Mouse (Mus musculus) embryonic facial prominence, embryonic 15.5 days (tissue): ENCODE measurements at regions not wholly inside any gene's neighbourhood (a gene's known extent, or its start where the extent isn't known, plus 50 kb on each side); places are given as distances from the start of the nearest gene placed in this dataset.

Experiments used
- ATAC-seq: fragments of 200-750 bp; cut with Nextera tagmentation; 2 replicates; pipeline ENCODE4 v1.8.0; 2017; ENCODE audit warnings: low read depth, moderate TSS enrichment; ENCODE audit not compliant: insufficient number of reproducible peaks, low FRiP score, low TSS enrichment
- H3K27ac ChIP-seq: fragments of 300-500 bp; sonication (generic); replicated peaks from 2 replicates; pipeline ENCODE4 v1.5.1; 2015; ENCODE audit warnings: mild to moderate bottlenecking, inconsistent platforms
- H3K27me3 ChIP-seq: fragments of 300-500 bp; sonication (generic); 2 replicates; pipeline ENCODE4 v1.6.1; 2015; ENCODE audit warnings: inconsistent platforms
- H3K36me3 ChIP-seq: fragments of 300-500 bp; sonication (generic); 2 replicates; pipeline ENCODE4 v1.6.1; 2015; ENCODE audit warnings: mild to moderate bottlenecking, inconsistent platforms
- H3K4me1 ChIP-seq: fragments of 300-500 bp; sonication (generic); 2 replicates; pipeline ENCODE4 v1.6.1; 2015; ENCODE audit warnings: inconsistent platforms
- H3K4me2 ChIP-seq: fragments of 300-500 bp; sonication (generic); replicated peaks from 2 replicates; pipeline ENCODE4 v1.6.1; 2015; ENCODE audit warnings: mild to moderate bottlenecking, inconsistent platforms
- H3K4me3 ChIP-seq: fragments of 300-500 bp; sonication (generic); replicated peaks from 2 replicates; pipeline ENCODE4 v1.5.1; 2015; ENCODE audit warnings: mild to moderate bottlenecking, inconsistent platforms
- H3K9ac ChIP-seq: fragments of 300-500 bp; sonication (generic); 2 replicates; pipeline ENCODE4 v1.6.1; 2015; ENCODE audit warnings: inconsistent platforms
- H3K9me3 ChIP-seq: fragments of 300-500 bp; sonication (generic); replicated peaks from 2 replicates; pipeline ENCODE4 v1.6.1; 2016; ENCODE audit warnings: inconsistent platforms
- WGBS: fragments of 180-500 bp; shearing (Covaris S2); methylation state at CpG from one replicate; pipeline ENCODE4 v1.1.7; 2015; 5-methylcytosine and 5-hydroxymethylcytosine counted together

DNA sequence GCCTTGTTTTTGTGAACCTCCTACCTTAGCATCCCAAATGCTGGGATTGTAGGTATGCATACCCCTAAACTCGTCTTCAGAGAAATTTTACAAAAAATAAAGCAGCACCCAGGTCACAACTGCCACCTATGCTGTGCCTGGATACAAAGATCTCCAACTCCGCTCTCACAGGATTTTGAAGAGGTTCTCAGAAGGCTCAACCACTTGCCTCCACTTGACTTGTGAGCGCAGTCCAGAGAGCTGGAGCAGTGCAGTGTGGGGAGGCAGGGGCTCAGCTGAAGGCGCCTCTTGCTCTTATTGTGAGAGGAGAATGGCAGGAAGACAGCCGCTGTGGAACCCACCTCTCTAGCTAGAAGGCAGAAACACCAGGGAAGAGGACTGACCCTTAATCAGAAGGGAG is 182.9 kb downstream of the Rap2a start:
- no peaks in the 10 kb centered on the region for H3K36me3 ChIP-seq
- no peaks in the 10 kb centered on the region for H3K27me3 ChIP-seq
- ATAC-seq: no peak
- WGBS: 72% methylated on average over 5 of the region's 5 CpGs
- H3K9ac ChIP-seq: no peak overlapping the region
- no peak overlapping the region for H3K4me3 ChIP-seq
- no peaks in the 10 kb centered on the region for H3K9me3 ChIP-seq
- no peak overlapping the region for H3K27ac ChIP-seq
- H3K4me2 ChIP-seq: no peak overlapping the region
- H3K4me1 ChIP-seq: no peaks in the 10 kb centered on the region

DNA sequence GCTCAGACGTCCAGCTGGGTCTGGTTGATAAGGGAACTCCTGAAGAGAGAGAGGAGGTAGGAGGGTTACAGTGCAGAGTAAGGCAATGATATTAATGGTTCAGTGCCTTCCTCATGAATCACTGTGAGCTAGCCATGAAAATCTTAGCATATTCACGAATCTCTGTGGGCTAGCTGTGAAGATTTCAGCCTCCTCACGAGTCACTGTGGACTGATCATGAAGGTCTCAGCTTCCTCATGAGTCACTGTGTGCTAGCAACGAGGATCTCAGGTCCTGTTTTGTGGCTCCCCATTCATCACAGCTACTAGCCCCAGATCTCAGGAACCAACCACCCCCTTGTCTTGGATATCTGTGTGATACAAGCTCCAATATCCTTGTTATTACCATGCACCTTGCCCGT is 191.4 kb downstream of the Rap2a start:
- H3K4me2 ChIP-seq: no peak overlapping the region
- no peak overlapping the region for H3K9ac ChIP-seq
- H3K4me3 ChIP-seq: no peak overlapping the region
- H3K27ac ChIP-seq: no peak overlapping the region
- H3K4me1 ChIP-seq: no peaks in the 10 kb centered on the region
- H3K36me3 ChIP-seq: no peaks in the 10 kb centered on the region
- WGBS: 78% methylated on average over 5 of the region's 5 CpGs
- ATAC-seq: no peak
- H3K27me3 ChIP-seq: no peaks in the 10 kb centered on the region
- no peaks in the 10 kb centered on the region for H3K9me3 ChIP-seq

DNA sequence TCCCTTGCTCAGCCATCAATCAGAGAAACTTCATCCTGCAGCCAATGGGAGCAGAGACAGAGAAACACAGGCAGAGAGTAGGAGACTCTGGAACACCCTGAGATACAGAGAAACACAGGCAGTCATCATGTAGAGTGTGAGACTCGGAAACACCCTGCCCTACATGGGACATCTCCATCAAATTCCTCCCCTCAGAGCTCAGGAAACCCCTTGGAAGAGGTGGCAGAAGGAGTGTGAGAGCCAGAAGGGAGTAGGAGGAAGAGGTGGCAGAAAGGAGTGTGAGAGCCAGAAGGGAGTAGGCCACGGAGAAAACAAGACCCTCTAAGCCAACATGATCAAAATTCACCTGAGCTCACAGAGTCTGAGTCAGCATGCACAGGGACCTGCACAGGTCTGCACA is 197.5 kb downstream of the Rap2a start:
- no peak overlapping the region for H3K4me3 ChIP-seq
- no peak for ATAC-seq
- H3K36me3 ChIP-seq: no peaks in the 10 kb centered on the region
- no peak overlapping the region for H3K9ac ChIP-seq
- H3K4me1 ChIP-seq: no peaks in the 10 kb centered on the region
- H3K27ac ChIP-seq: no peak overlapping the region
- no peaks in the 10 kb centered on the region for H3K27me3 ChIP-seq
- 70% methylated on average over 2 of the region's 2 CpGs for WGBS
- no peak overlapping the region for H3K4me2 ChIP-seq
- no peaks in the 10 kb centered on the region for H3K9me3 ChIP-seq

DNA sequence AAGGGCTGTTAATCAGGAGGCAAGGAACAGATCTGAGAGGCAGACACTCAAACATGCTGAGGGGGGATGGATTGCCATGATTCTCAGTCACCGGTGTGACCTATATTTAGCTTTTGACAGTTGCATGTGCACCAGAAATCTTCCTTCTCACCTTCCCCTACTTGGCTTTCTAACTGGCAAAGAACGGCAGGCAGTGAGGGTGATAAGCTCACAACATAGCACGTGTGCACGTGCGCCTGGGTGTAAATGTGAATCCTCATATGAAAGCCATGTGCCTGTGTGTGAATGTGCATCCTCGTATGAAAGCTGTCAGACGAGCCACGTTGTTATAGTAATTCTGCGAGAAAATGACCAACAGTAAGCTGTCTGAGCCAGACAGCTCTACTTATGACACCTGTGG is 200.3 kb downstream of the Rap2a start:
- no peak overlapping the region for H3K4me3 ChIP-seq
- WGBS: 82% methylated on average over 9 of the region's 9 CpGs

DNA sequence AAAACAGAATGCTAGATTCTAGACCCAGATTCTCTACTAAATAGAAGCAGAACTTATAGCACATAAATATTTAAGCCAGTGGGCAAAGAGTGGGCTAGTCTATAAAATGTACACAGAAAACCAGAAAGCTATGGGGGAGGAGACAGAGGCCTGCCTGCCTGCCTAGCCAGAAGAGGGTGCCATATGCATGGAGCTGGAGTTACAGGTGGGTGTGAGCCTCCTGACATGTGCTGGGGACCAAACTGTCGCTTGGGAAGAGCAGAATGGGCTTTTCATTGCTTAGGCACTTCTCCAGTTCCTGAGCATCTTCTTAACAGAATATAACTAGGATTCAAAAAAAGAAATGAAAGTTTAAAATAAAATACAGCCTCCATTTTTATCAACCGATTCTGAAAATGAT is 200.8 kb downstream of the Rap2a start:
- Histone ChIP-seq H3K9ac (no peak overlapping the region), H3K9me3 (no peaks in the 10 kb centered on the region), H3K4me2 (no peak overlapping the region), H3K4me1 (no peaks in the 10 kb centered on the region), H3K36me3 (no peaks in the 10 kb centered on the region), H3K4me3 (no peak overlapping the region), H3K27me3 (no peaks in the 10 kb centered on the region), H3K27ac (no peak overlapping the region)
- WGBS: 84% methylated on average over 2 of the region's 2 CpGs
- ATAC-seq: no peak

More for the DNA sequence above, 200.3 kb downstream of the Rap2a start:
- no peak for ATAC-seq
- Histone ChIP-seq H3K4me1 (no peaks in the 10 kb centered on the region), H3K27ac (no peak overlapping the region), H3K9me3 (no peaks in the 10 kb centered on the region), H3K9ac (no peak overlapping the region), H3K27me3 (no peaks in the 10 kb centered on the region), H3K4me2 (no peak overlapping the region), H3K36me3 (no peaks in the 10 kb centered on the region)

DNA sequence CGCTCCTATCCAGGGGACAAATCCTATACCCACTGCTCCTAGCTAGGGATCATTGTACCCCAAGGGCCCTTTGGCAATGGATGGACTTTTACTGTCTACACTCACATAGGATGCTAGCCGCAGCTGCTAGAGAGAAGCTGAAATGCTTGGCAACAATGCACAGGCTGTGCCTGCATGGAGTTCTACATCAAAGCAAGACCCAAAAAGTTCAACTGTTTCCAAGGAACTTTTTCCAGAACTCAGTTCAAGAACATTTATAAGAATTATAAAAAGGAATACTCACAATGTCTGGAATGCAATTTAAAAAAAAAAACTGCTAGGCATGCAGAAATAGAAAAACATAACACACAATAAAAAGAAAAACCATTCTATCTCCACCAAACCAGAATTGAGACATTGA is 202.0 kb downstream of the Rap2a start:
- no peak overlapping the region for H3K27ac ChIP-seq
- no peak for ATAC-seq
- H3K4me3 ChIP-seq: no peak overlapping the region
- H3K9ac ChIP-seq: no peak overlapping the region
- H3K4me1 ChIP-seq: no peaks in the 10 kb centered on the region
- H3K9me3 ChIP-seq: no peaks in the 10 kb centered on the region
- no peaks in the 10 kb centered on the region for H3K27me3 ChIP-seq
- H3K4me2 ChIP-seq: no peak overlapping the region
- no peaks in the 10 kb centered on the region for H3K36me3 ChIP-seq
- WGBS: 76% methylated on average over 2 of the region's 2 CpGs

DNA sequence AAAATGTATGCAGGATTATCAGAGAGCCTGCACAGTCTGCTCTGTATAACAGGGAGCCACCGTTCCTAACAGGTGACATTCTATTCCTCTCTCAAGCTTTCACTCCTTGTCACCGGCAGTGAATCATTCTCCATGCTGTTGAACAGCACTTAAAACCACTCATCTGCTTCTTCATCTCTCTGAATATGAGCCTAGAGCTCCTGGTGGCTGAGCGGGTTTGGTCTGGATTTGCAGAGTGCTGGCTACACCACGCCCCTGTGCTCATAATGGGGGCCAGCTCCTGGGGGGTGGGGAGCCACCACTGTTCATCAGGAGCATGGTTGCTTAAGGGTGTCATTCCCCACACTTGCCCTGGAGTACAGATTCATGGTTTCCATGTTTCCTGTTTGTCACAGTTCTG is 207.0 kb downstream of the Rap2a start:
- Histone ChIP-seq H3K4me2 (no peak overlapping the region), H3K27ac (no peak overlapping the region), H3K9ac (no peak overlapping the region), H3K27me3 (no peaks in the 10 kb centered on the region), H3K9me3 (no peaks in the 10 kb centered on the region), H3K4me1 (no peaks in the 10 kb centered on the region), H3K4me3 (no peak overlapping the region), H3K36me3 (no peaks in the 10 kb centered on the region)
- ATAC-seq: no peak
- 54% methylated on average over 4 of the region's 4 CpGs for WGBS

DNA sequence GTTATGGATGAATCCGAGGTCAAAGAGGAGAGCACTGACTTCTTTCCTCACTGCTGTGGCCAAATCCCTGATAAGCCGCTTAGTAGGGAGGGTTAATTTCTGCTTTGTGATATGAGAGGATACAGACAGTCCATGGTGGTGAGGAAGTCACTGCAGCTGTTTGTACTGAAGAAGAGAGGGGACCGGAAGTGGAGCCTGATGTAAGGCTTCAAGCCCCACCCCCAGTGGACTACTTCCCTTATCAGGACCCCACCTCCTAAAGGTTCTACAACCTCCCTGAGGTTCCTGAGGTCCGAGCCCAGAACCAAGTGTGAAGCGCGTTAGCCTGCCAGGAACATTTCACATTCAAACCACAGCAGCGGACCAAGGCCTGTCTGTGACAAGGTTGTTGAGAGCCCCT is 207.6 kb downstream of the Rap2a start:
- Histone ChIP-seq H3K9me3 (no peaks in the 10 kb centered on the region), H3K27me3 (no peaks in the 10 kb centered on the region), H3K36me3 (no peaks in the 10 kb centered on the region), H3K9ac (no peak overlapping the region), H3K4me1 (no peaks in the 10 kb centered on the region), H3K4me3 (no peak overlapping the region), H3K4me2 (no peak overlapping the region), H3K27ac (no peak overlapping the region)
- WGBS: 88% methylated on average over 7 of the region's 7 CpGs
- no peak for ATAC-seq

DNA sequence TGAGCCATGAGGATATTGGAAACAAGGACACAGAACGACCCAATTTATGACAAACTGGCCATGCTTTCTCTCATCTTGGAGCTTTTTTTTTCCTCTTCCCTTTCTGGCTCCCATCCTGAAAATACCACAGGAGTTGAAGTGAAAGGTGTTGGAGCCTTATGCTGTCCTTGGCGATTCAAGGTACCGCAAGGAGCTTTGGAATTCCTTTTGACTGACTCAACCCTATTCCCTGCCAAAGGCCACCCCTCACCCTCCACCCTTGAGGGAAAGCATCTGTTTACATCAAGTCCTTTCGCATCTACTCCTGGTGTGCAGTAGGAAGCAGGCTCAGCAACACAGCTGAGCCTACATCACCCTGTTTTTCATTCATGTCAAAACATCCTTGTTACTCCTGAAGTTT is 208.5 kb downstream of the Rap2a start:
- Histone ChIP-seq H3K4me3 (no peak overlapping the region), H3K9ac (no peak overlapping the region)
- WGBS: 81% methylated on average over 4 of the region's 4 CpGs

DNA sequence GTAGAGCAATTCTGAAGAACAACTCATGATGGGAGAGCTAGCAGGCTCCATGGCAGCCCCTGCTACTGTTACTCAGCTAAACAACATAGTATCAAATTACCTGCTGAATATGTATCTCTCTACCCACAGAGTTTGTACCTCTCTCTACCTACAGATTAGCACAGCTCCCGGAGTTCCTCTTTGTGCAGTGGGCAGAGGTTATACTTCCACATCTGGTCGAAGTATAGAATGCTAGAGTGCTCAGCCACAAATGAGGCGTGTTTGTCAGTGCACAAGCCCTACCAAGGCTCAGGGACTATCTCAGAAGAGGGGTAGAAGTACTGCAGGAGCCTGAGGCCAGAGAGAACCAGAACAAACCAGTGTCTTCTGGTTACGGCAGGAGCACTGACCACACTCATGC is 211.6 kb upstream of the Ipo5 start:
- 63% methylated on average over 4 of the region's 4 CpGs for WGBS
- H3K4me1 ChIP-seq: no peaks in the 10 kb centered on the region
- H3K4me2 ChIP-seq: no peak overlapping the region
- no peaks in the 10 kb centered on the region for H3K27me3 ChIP-seq
- no peak for ATAC-seq
- no peaks in the 10 kb centered on the region for H3K9me3 ChIP-seq
- H3K27ac ChIP-seq: no peak overlapping the region
- H3K9ac ChIP-seq: no peak overlapping the region
- H3K4me3 ChIP-seq: no peak overlapping the region
- H3K36me3 ChIP-seq: no peaks in the 10 kb centered on the region

More for the DNA sequence above, 208.5 kb downstream of the Rap2a start:
- Histone ChIP-seq H3K27me3 (no peaks in the 10 kb centered on the region), H3K36me3 (no peaks in the 10 kb centered on the region), H3K4me2 (no peak overlapping the region), H3K4me1 (no peaks in the 10 kb centered on the region), H3K9me3 (no peaks in the 10 kb centered on the region), H3K27ac (no peak overlapping the region)
- ATAC-seq: no peak

DNA sequence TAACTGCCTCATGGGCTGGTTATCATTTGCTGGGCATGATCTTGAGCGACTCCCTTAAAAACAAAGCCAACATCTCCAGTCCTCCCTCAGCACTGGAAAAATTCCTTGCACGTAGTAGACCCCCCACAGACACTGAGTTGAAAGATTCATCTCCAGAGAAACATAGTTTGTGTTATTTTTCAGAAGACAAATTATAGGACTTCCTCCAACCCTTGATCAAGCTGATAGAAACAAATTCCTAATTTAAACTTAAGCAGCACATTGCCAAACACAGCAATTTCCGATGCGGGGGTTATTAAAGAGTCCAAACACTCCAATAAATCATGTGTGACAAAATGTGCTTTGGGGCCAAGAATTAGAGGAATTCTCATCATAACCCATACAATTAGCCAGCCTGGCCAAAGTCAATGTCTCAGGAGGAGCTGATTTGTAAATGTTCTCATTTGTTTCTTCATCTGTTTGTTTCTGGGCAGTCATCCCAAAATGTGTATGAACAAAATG is 205.7 kb upstream of the Ipo5 start:
- H3K4me3 ChIP-seq: no peak overlapping the region
- 45% methylated on average over 4 of the region's 4 CpGs for WGBS
- H3K4me2 ChIP-seq: no peak overlapping the region
- no peak overlapping the region for H3K27ac ChIP-seq
- ATAC-seq: peak; percentile 39; the same call in 1 of the 2 replicates
- no peak overlapping the region for H3K9ac ChIP-seq
- no peaks in the 10 kb centered on the region for H3K4me1 ChIP-seq
- H3K9me3 ChIP-seq: no peaks in the 10 kb centered on the region
- H3K27me3 ChIP-seq: no peaks in the 10 kb centered on the region
- no peaks in the 10 kb centered on the region for H3K36me3 ChIP-seq

DNA sequence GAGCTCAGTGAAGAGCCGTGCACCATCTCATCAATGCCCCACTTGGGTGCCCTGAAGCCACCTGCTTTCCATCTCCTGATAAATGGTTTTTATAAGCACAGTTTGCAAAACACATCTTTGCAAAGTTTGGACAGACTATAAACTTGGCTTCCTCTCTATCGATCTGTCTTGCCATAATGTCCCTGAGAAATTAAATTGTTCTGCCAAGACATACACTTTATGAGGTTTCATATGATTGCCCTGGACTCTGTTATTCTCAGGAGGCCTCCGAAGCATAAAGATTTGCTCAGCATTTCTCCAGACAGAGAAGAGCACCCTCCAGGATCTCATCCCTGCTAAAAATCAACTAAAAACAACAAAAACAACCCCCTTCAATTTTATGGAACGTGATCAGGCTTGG is 200.2 kb upstream of the Ipo5 start:
- H3K4me1 ChIP-seq: no peaks in the 10 kb centered on the region
- H3K9ac ChIP-seq: no peak overlapping the region
- WGBS: 74% methylated on average over 4 of the region's 4 CpGs
- no peak for ATAC-seq
- no peaks in the 10 kb centered on the region for H3K36me3 ChIP-seq
- no peak overlapping the region for H3K4me3 ChIP-seq
- H3K27me3 ChIP-seq: no peaks in the 10 kb centered on the region
- H3K9me3 ChIP-seq: no peaks in the 10 kb centered on the region
- H3K4me2 ChIP-seq: no peak overlapping the region
- no peak overlapping the region for H3K27ac ChIP-seq
